Mouse (Mus musculus) thymus, adult 2 months (tissue): Measurements from ENCODE around the gene Pcdh15. TPM values are rescaled to one million over a fixed set of nuclear protein-coding genes. Genes with fewer than 3 reads are reported as not detected.

Experiments
- DNase-seq: peaks from one replicate; pipeline ENCODE4 v3.0.0; 2021
- H3K27ac ChIP-seq: fragments of 200-500 bp; 2 replicates; pipeline ENCODE4 v1.5.1; 2012; ENCODE audit warnings: low read length, control low read depth; ENCODE audit not compliant: control insufficient read depth, insufficient read depth
- H3K27me3 ChIP-seq: fragments of 200-500 bp; 2 replicates; pipeline ENCODE4 v1.6.1; 2012; ENCODE audit warnings: mild to moderate bottlenecking, low read length, moderate library complexity, mixed read lengths; ENCODE audit not compliant: control insufficient read depth, insufficient read depth
- H3K36me3 ChIP-seq: fragments of 200-500 bp; 2 replicates; pipeline ENCODE4 v1.6.1; 2012; ENCODE audit warnings: mild to moderate bottlenecking, low read length, moderate library complexity; ENCODE audit not compliant: control insufficient read depth, insufficient read depth
- H3K4me1 ChIP-seq: fragments of 200-500 bp; replicated peaks from 2 replicates; pipeline ENCODE4 v1.6.1; 2012; ENCODE audit warnings: low read length; ENCODE audit not compliant: control insufficient read depth, insufficient read depth
- H3K4me3 ChIP-seq: fragments of 200-500 bp; 2 replicates; pipeline ENCODE4 v1.5.1; 2012; ENCODE audit warnings: mild to moderate bottlenecking, low read length, control low read depth, moderate library complexity; ENCODE audit not compliant: control insufficient read depth, insufficient read depth
- CTCF ChIP-seq: fragments of 200-500 bp; IDR thresholded peaks from 2 replicates; pipeline ENCODE4 v1.5.1; 2012; ENCODE audit warnings: mild to moderate bottlenecking, control low read depth, low read length, moderate library complexity, borderline replicate concordance; ENCODE audit not compliant: control insufficient read depth, poor library complexity, insufficient read depth; ENCODE audit errors: extremely low read depth
- POLR2A ChIP-seq: fragments of 200-500 bp; IDR thresholded peaks from 2 replicates; pipeline ENCODE4 v1.6.1; 2012; ENCODE audit warnings: mild to moderate bottlenecking, low read length, control low read depth, moderate library complexity; ENCODE audit not compliant: control insufficient read depth, poor library complexity, insufficient read depth; ENCODE audit errors: extremely low read depth
- WGBS: fragments of 180-500 bp; shearing (Covaris S2); methylation state at CpG from one replicate; pipeline ENCODE4 v1.1.7; 2018; 5-methylcytosine and 5-hydroxymethylcytosine counted together
- polyA plus RNA-seq: library from polyadenylated mRNA; depleted of rRNA; stranded (reverse); fragments of >200 nt; gene quantifications from 2 replicates; pipeline ENCODE4 v1.2.3, GENCODE M21; 2012

Gene Pcdh15
- polyA plus RNA-seq, 1 experiment, result 0.51 TPM

DNA sequence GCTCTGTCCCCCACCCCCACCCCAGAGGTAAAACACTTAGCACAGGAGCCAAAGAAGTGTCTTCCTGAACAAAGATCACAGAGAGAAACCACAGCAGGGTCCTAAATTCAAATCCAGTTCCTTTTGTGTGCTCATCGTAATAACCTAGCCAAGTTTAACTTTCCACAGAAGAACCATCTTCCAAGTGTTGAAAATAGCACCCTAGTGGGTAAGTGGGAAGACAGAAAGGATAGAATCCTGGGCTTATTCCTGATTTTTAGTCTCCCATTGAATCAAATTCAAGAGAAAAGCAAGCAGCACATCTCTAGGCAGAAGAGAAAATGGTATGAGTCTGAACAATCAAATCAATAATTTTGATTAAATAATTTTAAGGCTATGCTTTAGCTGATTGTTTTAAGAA, 1315.8 kb downstream of the Pcdh15 start:
- TF ChIP-seq POLR2A (no peak), CTCF (no peak)
- H3K4me3 ChIP-seq, result no peak overlapping the region
- no peaks in the 10 kb centered on the region for H3K27me3 ChIP-seq
- WGBS, result 87% methylated on average over 1 of the region's 1 CpGs
- H3K36me3 ChIP-seq, result no peaks in the 10 kb centered on the region
- no peaks in the 10 kb centered on the region for H3K4me1 ChIP-seq
- no peak overlapping the region for H3K27ac ChIP-seq
- DNase-seq, result no peak

DNA sequence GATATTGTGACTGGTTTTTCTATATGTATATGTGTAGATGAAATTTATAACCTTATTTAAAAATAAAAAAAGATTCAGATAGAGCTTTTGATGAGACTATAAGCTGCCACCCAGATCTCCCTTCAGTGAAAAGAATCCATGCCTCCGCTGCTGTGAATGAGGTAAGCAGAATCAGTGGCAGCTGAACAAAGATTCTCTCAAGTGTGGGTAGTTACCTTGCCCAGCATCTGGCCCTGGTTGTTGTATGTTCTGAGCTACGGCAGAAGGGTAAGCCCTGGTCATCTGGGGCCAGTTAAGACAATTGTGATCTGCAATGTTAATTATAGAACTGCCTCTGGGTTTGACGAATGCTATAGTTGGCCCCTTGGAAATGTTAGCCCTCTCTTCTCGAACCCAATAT, 1316.2 kb downstream of the Pcdh15 start:
- Histone ChIP-seq H3K4me3 (no peak overlapping the region), H3K27me3 (no peaks in the 10 kb centered on the region), H3K27ac (no peak overlapping the region), H3K4me1 (no peaks in the 10 kb centered on the region), H3K36me3 (no peaks in the 10 kb centered on the region)
- no peak for TF ChIP-seq CTCF
- no peak for TF ChIP-seq POLR2A
- DNase-seq, result no peak
- WGBS, result 82% methylated on average over 4 of the region's 4 CpGs

DNA sequence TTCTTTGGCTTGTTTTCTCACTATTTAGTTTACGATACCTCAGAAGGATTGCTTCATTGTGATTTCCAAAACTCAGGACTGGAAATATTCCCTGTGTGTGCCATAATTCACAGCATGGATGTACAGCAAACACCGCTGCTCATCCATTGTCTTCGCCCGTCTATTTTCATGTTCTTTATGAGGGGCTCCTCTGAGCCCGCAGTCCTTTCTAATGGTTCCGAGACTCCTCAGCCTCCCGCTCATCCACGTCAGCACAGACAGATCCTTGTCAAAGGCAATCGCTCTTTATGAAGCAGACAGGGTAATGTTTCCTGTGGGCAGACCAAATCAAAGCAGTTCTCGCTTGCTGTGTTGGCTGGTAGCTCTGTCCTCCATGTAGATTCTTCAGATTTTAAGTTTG, 1316.8 kb downstream of the Pcdh15 start:
- 95% methylated on average over 10 of the region's 10 CpGs for WGBS
- Histone ChIP-seq H3K4me3 (no peak overlapping the region), H3K27me3 (no peaks in the 10 kb centered on the region), H3K36me3 (no peaks in the 10 kb centered on the region), H3K4me1 (no peaks in the 10 kb centered on the region), H3K27ac (no peak overlapping the region)
- TF ChIP-seq CTCF, result no peak
- TF ChIP-seq POLR2A, result no peak
- DNase-seq, result no peak

DNA sequence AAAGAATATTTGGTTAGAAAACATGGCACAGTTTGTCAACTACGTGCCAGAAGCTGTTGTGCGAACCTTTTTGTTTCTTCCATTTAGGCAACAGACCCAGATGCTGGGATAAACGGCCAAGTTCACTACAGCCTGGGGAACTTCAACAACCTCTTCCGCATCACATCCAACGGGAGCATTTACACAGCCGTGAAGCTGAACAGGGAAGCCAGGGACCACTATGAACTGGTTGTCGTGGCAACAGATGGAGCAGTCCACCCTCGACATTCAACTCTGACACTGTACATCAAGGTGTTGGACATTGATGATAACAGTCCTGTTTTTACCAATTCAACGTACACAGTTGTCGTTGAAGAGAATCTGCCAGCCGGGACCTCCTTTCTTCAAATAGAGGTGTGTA, 1350.9 kb downstream of the Pcdh15 start:
- 93% methylated on average over 11 of the region's 11 CpGs for WGBS
- H3K27ac ChIP-seq, result no peak overlapping the region
- H3K4me1 ChIP-seq, result no peaks in the 10 kb centered on the region
- H3K36me3 ChIP-seq, result no peaks in the 10 kb centered on the region
- H3K27me3 ChIP-seq, result no peaks in the 10 kb centered on the region
- TF ChIP-seq POLR2A (no peak), CTCF (no peak)
- DNase-seq, result no peak
- no peak overlapping the region for H3K4me3 ChIP-seq

DNA sequence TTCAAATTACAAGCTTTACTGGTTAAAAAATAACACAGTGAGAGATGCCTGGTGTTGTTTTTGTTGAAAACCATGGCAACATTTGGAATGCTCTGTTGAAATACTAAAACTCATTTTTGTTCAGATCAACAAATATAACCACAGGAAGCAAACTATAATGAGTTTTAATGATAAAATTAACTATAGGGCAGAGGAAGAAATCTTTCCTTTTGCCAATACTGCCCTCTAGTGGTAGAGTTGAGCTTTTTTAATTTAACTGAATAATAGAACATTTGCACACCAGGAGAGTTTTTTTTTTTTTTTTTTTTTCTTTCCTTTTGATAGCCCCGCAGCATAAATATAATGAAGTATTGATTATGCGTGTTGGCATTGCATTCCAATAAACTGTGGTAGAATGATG, 1364.8 kb downstream of the Pcdh15 start:
- Histone ChIP-seq H3K27ac (no peak overlapping the region), H3K27me3 (no peaks in the 10 kb centered on the region), H3K4me1 (no peaks in the 10 kb centered on the region), H3K4me3 (no peak overlapping the region), H3K36me3 (no peaks in the 10 kb centered on the region)
- 30% methylated on average over 2 of the region's 2 CpGs for WGBS
- DNase-seq, result no peak
- TF ChIP-seq POLR2A, result no peak
- no peak for TF ChIP-seq CTCF

DNA sequence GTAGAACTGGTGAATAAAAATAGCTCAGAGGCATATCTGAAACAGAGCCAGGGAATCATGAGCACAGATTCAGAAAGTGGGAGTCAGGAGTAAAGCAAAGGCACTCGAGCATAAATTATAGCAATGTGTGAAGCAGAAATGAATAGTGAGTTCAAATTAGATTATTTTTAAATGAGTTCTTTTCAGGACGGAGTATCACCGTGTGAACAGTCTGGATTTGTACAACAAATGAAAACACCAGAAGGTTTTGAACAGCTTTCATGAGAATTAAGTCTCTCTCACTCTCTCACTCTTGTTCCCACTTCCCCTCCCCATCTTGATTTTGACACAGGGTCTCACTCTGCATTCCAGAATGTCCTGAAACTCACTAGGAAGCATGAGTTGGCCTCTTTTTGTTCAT, 1381.6 kb downstream of the Pcdh15 start:
- no peaks in the 10 kb centered on the region for H3K27me3 ChIP-seq
- no peak overlapping the region for H3K4me3 ChIP-seq
- 91% methylated on average over 3 of the region's 3 CpGs for WGBS

DNA sequence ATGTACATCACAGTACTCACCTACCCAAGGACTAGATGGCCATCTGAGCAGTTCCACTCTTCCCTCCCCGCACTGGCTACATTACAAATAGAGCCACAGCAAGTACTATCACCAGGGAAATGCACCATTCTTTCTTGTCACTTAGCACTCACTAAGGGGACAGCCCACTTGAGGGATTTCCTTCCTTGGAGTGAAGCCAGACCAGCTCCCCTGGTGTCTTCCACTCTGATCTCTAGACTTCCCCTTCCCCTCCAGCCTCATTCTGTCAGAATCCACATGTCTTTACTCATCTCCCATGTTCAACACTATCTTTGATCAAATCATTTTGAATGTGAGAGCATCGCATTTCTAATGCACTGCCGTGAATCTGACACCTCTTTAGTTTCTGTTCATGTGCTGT, 1413.2 kb downstream of the Pcdh15 start:
- Histone ChIP-seq H3K27ac (no peak overlapping the region), H3K36me3 (no peaks in the 10 kb centered on the region), H3K4me1 (no peaks in the 10 kb centered on the region), H3K4me3 (no peak overlapping the region), H3K27me3 (no peaks in the 10 kb centered on the region)
- no peak for DNase-seq
- TF ChIP-seq POLR2A (no peak), CTCF (no peak)
- WGBS, result 67% methylated on average over 3 of the region's 3 CpGs

More for the DNA sequence above, 1381.6 kb downstream of the Pcdh15 start:
- DNase-seq, result no peak
- no peak overlapping the region for H3K27ac ChIP-seq
- TF ChIP-seq POLR2A (no peak), CTCF (no peak)
- H3K36me3 ChIP-seq, result no peaks in the 10 kb centered on the region
- no peaks in the 10 kb centered on the region for H3K4me1 ChIP-seq

DNA sequence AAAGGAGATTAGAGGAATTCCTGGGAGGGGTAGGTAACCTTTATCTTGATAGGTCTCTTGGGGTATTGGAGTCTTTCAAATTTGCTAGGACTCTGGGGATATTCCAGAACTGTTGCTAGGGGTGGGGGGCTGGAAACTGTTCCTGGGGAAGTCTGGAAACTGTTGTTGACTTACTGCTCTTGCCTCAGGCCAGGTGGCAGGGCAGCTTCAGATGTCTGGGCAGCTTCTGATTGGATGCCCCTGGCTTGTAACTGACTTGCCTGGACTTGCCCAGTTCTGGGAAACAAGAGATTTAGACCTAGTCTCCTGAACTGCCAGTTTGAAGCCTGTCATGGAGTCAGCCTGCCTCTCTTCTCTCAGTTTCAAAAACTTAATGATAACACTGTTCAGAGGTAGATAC, 1414.6 kb downstream of the Pcdh15 start:
- Histone ChIP-seq H3K27me3 (no peaks in the 10 kb centered on the region), H3K4me1 (no peaks in the 10 kb centered on the region), H3K4me3 (no peak overlapping the region), H3K27ac (no peak overlapping the region), H3K36me3 (no peaks in the 10 kb centered on the region)
- no peak for DNase-seq
- TF ChIP-seq CTCF (no peak), POLR2A (no peak)
